Comparison of ENCODE assay signal across 21 mouse cellular contexts in genomic region chr2:65841606-65842005, GRCm38 (mm10). TPM values are rescaled to one million over a fixed set of nuclear protein-coding genes. Genes with fewer than 3 reads are reported as not detected.
"Had no signal": no experiment of that assay in that cellular context is flagged by ENCODE, and none has a peak within 500 bp of the region (broad histone marks: within the 10 kb centered on the region; RNA-seq: fewer than 3 reads in every experiment).

No protein-coding gene starts in this region.

- H3K36me3 ChIP-seq: lung, embryonic 15.5 days; midbrain, embryonic 12.5 days; midbrain, embryonic 15.5 days; neural tube, embryonic 12.5 days; stomach, embryonic 15.5 days had no signal

- ATAC-seq: lung, postnatal 0 days; midbrain, embryonic 15.5 days had no signal

- H3K27ac ChIP-seq: liver, embryonic 14.5 days; lung, embryonic 15.5 days; macrophage; midbrain, embryonic 12.5 days; midbrain, embryonic 15.5 days; neural tube, embryonic 12.5 days; stomach, embryonic 15.5 days had no signal

- DNase-seq: lung, adult 18-20 months; lung, postnatal 14 days; lung, postnatal 36 days; right cerebral cortex, postnatal 14 days; thymus, adult 18-20 months; thymus, postnatal 25 days; thymus, postnatal 4 days had no signal

- H3K9me3 ChIP-seq: lung, embryonic 15.5 days; midbrain, embryonic 12.5 days; midbrain, embryonic 15.5 days; neural tube, embryonic 12.5 days; stomach, embryonic 15.5 days had no signal

- H3K4me3 ChIP-seq: lung, embryonic 15.5 days; megakaryocyte, embryonic 14.5 days; midbrain, embryonic 12.5 days; midbrain, embryonic 15.5 days; neural tube, embryonic 12.5 days; stomach, embryonic 15.5 days had no signal

- H3K4me2 ChIP-seq: lung, embryonic 15.5 days; midbrain, embryonic 12.5 days; midbrain, embryonic 15.5 days; neural tube, embryonic 12.5 days; stomach, embryonic 15.5 days had no signal

- H3K9ac ChIP-seq: liver, embryonic 14.5 days; lung, embryonic 15.5 days; midbrain, embryonic 12.5 days; midbrain, embryonic 15.5 days; neural tube, embryonic 12.5 days; stomach, embryonic 15.5 days had no signal

- H3K27me3 ChIP-seq: lung, embryonic 15.5 days; megakaryocyte, embryonic 14.5 days; midbrain, embryonic 12.5 days; midbrain, embryonic 15.5 days; neural tube, embryonic 12.5 days; stomach, embryonic 15.5 days had no signal

- H3K4me1 ChIP-seq: lung, embryonic 15.5 days; megakaryocyte, embryonic 14.5 days; stomach, embryonic 15.5 days had no signal

RNA-seq across cellular contexts. Expression of gene Csrnp3, which starts 4.0 kb away (rescaled TPM):
- total RNA-seq: megakaryocyte progenitor cell, adult 5-6 weeks; monocyte, adult 5-6 weeks; neutrophil, adult 5-6 weeks had no signal
- polyA plus RNA-seq: liver, embryonic 16.5 days; macrophage; spleen, adult 2 months had no signal
